Mouse (Mus musculus) adrenal gland, postnatal 25 days (tissue): ENCODE results near the gene Crebzf. TPM values are rescaled to one million over a fixed set of nuclear protein-coding genes. Genes with fewer than 3 reads are reported as not detected.

Experiments
- DNase-seq: peaks from one replicate; pipeline ENCODE4 v3.0.0; 2021; ENCODE audit warnings: mixed read lengths
- long read RNA-seq: library from polyadenylated mRNA; stranded (forward); transcript quantifications from one replicate; pipeline ENCODE4 v2.0.0, GENCODE M21; 2021
- total RNA-seq: library from RNA; stranded (reverse); gene quantifications from 2 replicates; pipeline ENCODE4 v1.2.3, GENCODE M21; 2021

Crebzf gene
- total RNA-seq, result 91.1 and 91.6 TPM in 2 replicates
- long read RNA-seq, transcript Crebzf-205 (2 exons, 1,380 nt), result minor isoform, 56 of 176 reads
- long read RNA-seq, transcript Crebzf-203 (3 exons, 891 nt), result minor isoform, 22 of 176 reads
- long read RNA-seq, transcript Crebzf-201 (1 exons, 3,376 nt), result major isoform, 74 of 176 reads
- long read RNA-seq, transcript Crebzf-207 (4 exons, 873 nt), result minor isoform, 12 of 176 reads
- long read RNA-seq, partial matches to known transcripts, result 1 of 176 reads
- long read RNA-seq, other reads (novel, unspliced or antisense), result 4 of 176 reads

- peak; percentile 95 for DNase-seq
Observed at GRCm38 (mm10) chr7:90442518-90443080, at the start of gene Crebzf. Gene Crebzf (plus strand): TSS chr7:90442729.

- no peak for DNase-seq
Observed at GRCm38 (mm10) chr7:90395073-90395472, 47.5 kb upstream of the Crebzf start.

- DNase-seq, result no peak
Observed at GRCm38 (mm10) chr7:90395928-90396327, 46.6 kb upstream of the Crebzf start.

- peak; percentile 61 for DNase-seq
Observed at GRCm38 (mm10) chr7:90409934-90410333, 32.6 kb upstream of the Crebzf start.

GRCm38 (mm10) chr7:90426020-90427001 lies 16.2 kb upstream of the Crebzf start, which contains the start of gene Ccdc89:
Gene Ccdc89 (plus strand): TSS chr7:90426577.
- DNase-seq, result peak; percentile 72

GRCm38 (mm10) chr7:90427006-90427405 lies 15.5 kb upstream of the Crebzf start:
- DNase-seq, result no peak

GRCm38 (mm10) chr7:90432221-90432620 lies 10.3 kb upstream of the Crebzf start:
- DNase-seq, result no peak

GRCm38 (mm10) chr7:90440044-90440443 lies 2.5 kb upstream of the Crebzf start:
- DNase-seq, result no peak

GRCm38 (mm10) chr7:90442070-90442469 lies 459 bp upstream of the Crebzf start:
- DNase-seq, result no peak

GRCm38 (mm10) chr7:90443101-90444091 lies 867 bp downstream of the Crebzf start:
- DNase-seq, result peak; percentile 74

- no peak for DNase-seq
Observed at GRCm38 (mm10) chr7:90444206-90444605, 1.7 kb downstream of the Crebzf start.

GRCm38 (mm10) chr7:90456149-90456844 lies 13.8 kb downstream of the Crebzf start:
- no peak for DNase-seq

- peak; percentile 86 for DNase-seq
Observed at GRCm38 (mm10) chr7:90456845-90457468, 14.4 kb downstream of the Crebzf start, which contains the start of gene Tmem126a. Gene Tmem126a (minus strand): TSS chr7:90457229.

GRCm38 (mm10) chr7:90457517-90457916 lies 15.0 kb downstream of the Crebzf start:
- DNase-seq, result peak; percentile 10

- no peak for DNase-seq
Observed at GRCm38 (mm10) chr7:90460330-90460729, 17.8 kb downstream of the Crebzf start.

- DNase-seq, result peak; percentile 28
Observed at GRCm38 (mm10) chr7:90460930-90461329, 18.4 kb downstream of the Crebzf start.

GRCm38 (mm10) chr7:90461441-90461840 lies 18.9 kb downstream of the Crebzf start:
- no peak for DNase-seq

GRCm38 (mm10) chr7:90473511-90473910 lies 31.0 kb downstream of the Crebzf start:
- DNase-seq, result no peak

- DNase-seq, result peak; percentile 99
Observed at GRCm38 (mm10) chr7:90475793-90476312, 33.3 kb downstream of the Crebzf start, which contains the start of gene Tmem126b. Gene Tmem126b (minus strand): TSS chr7:90476001.
